Comparison of ENCODE assay signal across 11 mouse cellular contexts in the genomic region with DNA sequence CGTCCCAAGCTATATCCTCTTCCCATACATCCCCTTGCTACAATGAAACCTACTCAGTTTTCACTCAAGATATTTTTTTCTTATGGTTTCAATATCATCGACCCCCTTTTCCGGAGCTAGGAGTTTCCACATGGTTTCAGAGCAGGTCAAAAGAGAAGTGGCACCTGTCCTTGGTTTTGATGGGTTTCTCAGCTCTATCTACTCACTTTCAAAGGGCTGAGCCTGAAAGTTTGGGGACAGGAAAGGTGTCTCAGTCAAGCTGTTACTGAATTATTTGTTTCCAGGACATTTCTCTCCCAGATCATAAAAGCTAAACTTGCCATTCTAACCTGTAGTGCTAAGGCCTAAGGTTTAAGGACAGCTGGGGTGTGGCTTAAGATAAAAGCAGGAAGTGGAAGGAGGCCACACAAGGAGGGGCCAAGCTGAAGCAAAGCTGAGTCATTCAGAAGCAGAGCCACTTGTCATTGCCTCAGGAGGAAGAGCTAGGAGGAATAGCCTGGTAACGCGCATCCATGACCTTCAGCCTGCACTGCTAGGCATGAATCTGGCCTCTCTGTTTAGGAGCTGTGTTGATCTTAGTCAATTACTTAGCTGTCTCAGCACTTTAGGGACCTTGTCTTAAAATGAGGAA. TPM values are rescaled to one million over a fixed set of nuclear protein-coding genes. Genes with fewer than 3 reads are reported as not detected.
DNase-seq lines count a peak whose midpoint lies in the region; ATAC-seq and TF ChIP-seq lines count a peak whose summit lies in the region.
"Had no signal": no experiment of that assay in that cellular context is flagged by ENCODE, and none has a peak within 500 bp of the region (broad histone marks: within the 10 kb centered on the region; RNA-seq: fewer than 3 reads in every experiment).

No protein-coding gene starts in this region.

- peaks cover 6% of the 10 kb centered on the region; the same call in 1 of the 2 replicates for H3K4me1 ChIP-seq in spleen, adult 2 months (ENCODE audit: control insufficient read depth, insufficient read depth, insufficient read length)
- no peaks in the 10 kb centered on the region for H3K4me1 ChIP-seq in liver, postnatal 0 days (ENCODE audit: insufficient read depth)

- WGBS in spleen, adult 2 months, result 51% methylated on average over 5 of the region's 5 CpGs
- 57% methylated on average over 5 of the region's 5 CpGs for WGBS in liver, postnatal 0 days (ENCODE audit: insufficient replicate concordance)

- no peak for TF ChIP-seq CTCF in spleen, adult 2 months (IDR thresholded peaks at IDR 0.05; ENCODE audit: extremely low read depth, insufficient read depth, insufficient read length, insufficient replicate concordance)
- TF ChIP-seq CTCF in liver, postnatal 0 days (IDR thresholded peaks at IDR 0.05; ENCODE audit: low read depth), result no peak

- H3K4me2 ChIP-seq in liver, postnatal 0 days (ENCODE audit: low read depth, low read length), result no peak overlapping the region

- H3K9ac ChIP-seq in liver, postnatal 0 days (replicated peaks), result no peak overlapping the region

- H3K36me3 ChIP-seq in spleen, adult 2 months (ENCODE audit: control insufficient read depth, insufficient read depth, low read length), result no peaks in the 10 kb centered on the region
- H3K36me3 ChIP-seq in liver, postnatal 0 days (replicated peaks; ENCODE audit: insufficient read depth, low read length), result no peaks in the 10 kb centered on the region

- no peak overlapping the region for H3K27ac ChIP-seq in spleen, adult 2 months (ENCODE audit: insufficient read depth, low read length)
- H3K27ac ChIP-seq in liver, postnatal 0 days (ENCODE audit: low read depth), result no peak overlapping the region

- no peak overlapping the region for H3K4me3 ChIP-seq in spleen, adult 2 months (ENCODE audit: extremely low read depth, insufficient read depth, insufficient read length)
- H3K4me3 ChIP-seq in liver, postnatal 0 days (ENCODE audit: low read depth, low read length), result no peak overlapping the region
- H3K4me3 ChIP-seq: erythroblast, embryonic 14.5 days had no signal

- H3K27me3 ChIP-seq in spleen, adult 2 months (ENCODE audit: control insufficient read depth, insufficient read depth, low read length), result no peaks in the 10 kb centered on the region
- no peaks in the 10 kb centered on the region for H3K27me3 ChIP-seq in liver, postnatal 0 days (ENCODE audit: insufficient read depth, low read length)

- peak; percentile 54; the same call in 1 of the 2 replicates for ATAC-seq in erythroid progenitor cell, adult 5-6 weeks (replicated peaks; ENCODE audit: low FRiP score, poor library complexity, severe bottlenecking)
- peak; percentile 68 for ATAC-seq in liver, postnatal 0 days

- DNase-seq in spleen, adult 2 months (ENCODE audit: low read depth in 1 of 2, low spot score in 2 of 2), result peak; percentile 18 to 22
- no peak for DNase-seq in spleen, postnatal 4 days (ENCODE audit: low spot score in 2 of 2)
- peak; percentile 27 for DNase-seq in liver, postnatal 0 days
- DNase-seq in MN1 (ENCODE audit: low spot score), result no peak
- DNase-seq in urinary bladder, postnatal 14 days (ENCODE audit: low spot score), result no peak
- no peak for DNase-seq in left cerebral cortex, adult 9 months (ENCODE audit: low spot score in 2 of 2)
- no peak for DNase-seq in spleen, adult 12 weeks (ENCODE audit: low spot score)
- DNase-seq: cerebellum, adult 8-10 months; left cerebral cortex, postnatal 4 days had no signal

- no peak for TF ChIP-seq POLR2A in spleen, adult 2 months (IDR thresholded peaks at IDR 0.05; ENCODE audit: low read depth, low read length)

- no peak for TF ChIP-seq EP300 in liver, postnatal 0 days (IDR thresholded peaks at IDR 0.05; ENCODE audit: low read depth)

- no peaks in the 10 kb centered on the region for H3K9me3 ChIP-seq in liver, postnatal 0 days (ENCODE audit: low read length)

RNA-seq across cellular contexts. Expression of gene Cd86, which starts 39.2 kb away (rescaled TPM):
- polyA plus RNA-seq in spleen, adult 2 months (2012; rRNA removed), result 10.9 and 15.3 TPM in 2 replicates
- 7.1 and 15.9 TPM in 2 replicates for total RNA-seq in erythroid progenitor cell, adult 5-6 weeks (2015; ENCODE audit: low replicate concordance)
- total RNA-seq in erythroid progenitor cell, adult 5-6 weeks (2017; ENCODE audit: low replicate concordance), result 4.5 and 19.1 TPM in 2 replicates
- 7.7 and 9.3 TPM in 2 replicates for polyA plus RNA-seq in liver, postnatal 0 days (2015; fragmentation: Nextera tagmentation; extraction: Ambion mirVana)
- polyA plus RNA-seq: erythroblast, embryonic 14.5 days had no signal

Comparison
In these comparisons a context has a peak if more than half of its experiments do, and no peak if none do; other contexts are left out.
1. DNase-seq: peak in spleen, adult 2 months (2 of 2) and liver, postnatal 0 days (single experiment); none in spleen, postnatal 4 days (0 of 2), MN1 (single experiment), urinary bladder, postnatal 14 days (single experiment), left cerebral cortex, adult 9 months (0 of 2) and spleen, adult 12 weeks (single experiment).